Mouse (Mus musculus): ENCODE results near the gene Atp5d. TPM values are rescaled to one million over a fixed set of nuclear protein-coding genes. Genes with fewer than 3 reads are reported as not detected.

Atp5d gene
- polyA plus RNA-seq, 1 experiment from 2014 or later: 536 TPM

GRCm38 (mm10) chr10:80152071-80152872, 13.8 kb downstream of the Atp5d start:
- Histone ChIP-seq H3K9ac (ENCODE audit: low read length) (peak overlapping the region; percentile 97), H3K36me3 (ENCODE audit: control insufficient read depth, insufficient read depth, low read length) (peaks cover 39% of the 10 kb centered on the region), H3K27me3 (ENCODE audit: control insufficient read depth, insufficient read depth, low read length) (no peaks in the 10 kb centered on the region), H3K9me3 (replicated peaks; ENCODE audit: control insufficient read depth, low read length) (no peaks in the 10 kb centered on the region), H3K27ac (ENCODE audit: low read length) (peak overlapping the region; percentile 99), H3K4me2 (ENCODE audit: low read depth, low read length) (peak overlapping the region; percentile 93), H3K4me3 (replicated peaks; ENCODE audit: low read length) (peak overlapping the region; percentile 93), H3K4me1 (ENCODE audit: control insufficient read depth, insufficient read depth, low read length) (peaks cover 58% of the 10 kb centered on the region)
- 2% methylated on average over 15 of the region's 15 CpGs for WGBS
- ATAC-seq (ENCODE audit: insufficient read depth, low FRiP score): no peak

GRCm38 (mm10) chr10:80152873-80153260, 14.4 kb downstream of the Atp5d start:
- peaks cover 57% of the 10 kb centered on the region for H3K4me1 ChIP-seq (ENCODE audit: control insufficient read depth, insufficient read depth, low read length)
- ATAC-seq (ENCODE audit: insufficient read depth, low FRiP score): no peak
- 13% methylated on average over 3 of the region's 3 CpGs for WGBS
- peaks cover 39% of the 10 kb centered on the region for H3K36me3 ChIP-seq (ENCODE audit: control insufficient read depth, insufficient read depth, low read length)
- no peaks in the 10 kb centered on the region for H3K9me3 ChIP-seq (replicated peaks; ENCODE audit: control insufficient read depth, low read length)
- H3K4me2 ChIP-seq (ENCODE audit: low read depth, low read length): peak overlapping the region; percentile 93
- H3K9ac ChIP-seq (ENCODE audit: low read length): peak overlapping the region; percentile 97
- peak overlapping the region; percentile 93 for H3K4me3 ChIP-seq (replicated peaks; ENCODE audit: low read length)
- H3K27ac ChIP-seq (ENCODE audit: low read length): peak overlapping the region; percentile 99
- H3K27me3 ChIP-seq (ENCODE audit: control insufficient read depth, insufficient read depth, low read length): no peaks in the 10 kb centered on the region

- H3K4me2 ChIP-seq (ENCODE audit: low read depth, low read length): peak overlapping the region; percentile 93
- no peak for ATAC-seq (ENCODE audit: insufficient read depth, low FRiP score)
- peaks cover 63% of the 10 kb centered on the region for H3K4me1 ChIP-seq (ENCODE audit: control insufficient read depth, insufficient read depth, low read length)
- peak overlapping the region; percentile 93; the same call in 1 of the 2 replicates for H3K4me3 ChIP-seq (replicated peaks; ENCODE audit: low read length)
- WGBS: 75% methylated on average over 19 of the region's 19 CpGs
- H3K27ac ChIP-seq (ENCODE audit: low read length): peak overlapping the region; percentile 99
- peak overlapping the region; percentile 97 for H3K9ac ChIP-seq (ENCODE audit: low read length)
- no peaks in the 10 kb centered on the region for H3K27me3 ChIP-seq (ENCODE audit: control insufficient read depth, insufficient read depth, low read length)
- H3K36me3 ChIP-seq (ENCODE audit: control insufficient read depth, insufficient read depth, low read length): peaks cover 39% of the 10 kb centered on the region
- no peaks in the 10 kb centered on the region for H3K9me3 ChIP-seq (replicated peaks; ENCODE audit: control insufficient read depth, low read length)
Observed at GRCm38 (mm10) chr10:80153713-80154112, 15.3 kb downstream of the Atp5d start.

GRCm38 (mm10) chr10:80154384-80154783, 16.0 kb downstream of the Atp5d start:
- Histone ChIP-seq H3K36me3 (ENCODE audit: control insufficient read depth, insufficient read depth, low read length) (peaks cover 39% of the 10 kb centered on the region), H3K4me2 (ENCODE audit: low read depth, low read length) (no peak overlapping the region), H3K9me3 (replicated peaks; ENCODE audit: control insufficient read depth, low read length) (no peaks in the 10 kb centered on the region), H3K27ac (ENCODE audit: low read length) (no peak overlapping the region), H3K27me3 (ENCODE audit: control insufficient read depth, insufficient read depth, low read length) (no peaks in the 10 kb centered on the region), H3K4me3 (replicated peaks; ENCODE audit: low read length) (no peak overlapping the region), H3K4me1 (ENCODE audit: control insufficient read depth, insufficient read depth, low read length) (peaks cover 70% of the 10 kb centered on the region), H3K9ac (ENCODE audit: low read length) (peak overlapping the region; percentile 32; the same call in 1 of the 2 replicates)
- no peak for ATAC-seq (ENCODE audit: insufficient read depth, low FRiP score)
- WGBS: 80% methylated on average over 7 of the region's 7 CpGs

- no peak overlapping the region for H3K4me3 ChIP-seq (replicated peaks; ENCODE audit: low read length)
- no peaks in the 10 kb centered on the region for H3K27me3 ChIP-seq (ENCODE audit: control insufficient read depth, insufficient read depth, low read length)
- no peaks in the 10 kb centered on the region for H3K9me3 ChIP-seq (replicated peaks; ENCODE audit: control insufficient read depth, low read length)
- 61% methylated on average over 1 of the region's 1 CpGs for WGBS
- 0 out of 2 replicates have a peak overlapping the region, but pooled peaks have one; percentile 23 for H3K9ac ChIP-seq (ENCODE audit: low read length)
- H3K27ac ChIP-seq (ENCODE audit: low read length): peak overlapping the region; percentile 76
- no peak overlapping the region for H3K4me2 ChIP-seq (ENCODE audit: low read depth, low read length)
- no peak for ATAC-seq (ENCODE audit: insufficient read depth, low FRiP score)
- peaks cover 75% of the 10 kb centered on the region for H3K4me1 ChIP-seq (ENCODE audit: control insufficient read depth, insufficient read depth, low read length)
- H3K36me3 ChIP-seq (ENCODE audit: control insufficient read depth, insufficient read depth, low read length): peaks cover 39% of the 10 kb centered on the region
Observed at GRCm38 (mm10) chr10:80155277-80155676, 16.8 kb downstream of the Atp5d start.

- no peak for ATAC-seq (ENCODE audit: insufficient read depth, low FRiP score)
- no peaks in the 10 kb centered on the region for H3K27me3 ChIP-seq (ENCODE audit: control insufficient read depth, insufficient read depth, low read length)
- H3K4me1 ChIP-seq (ENCODE audit: control insufficient read depth, insufficient read depth, low read length): peaks cover 84% of the 10 kb centered on the region
- H3K4me3 ChIP-seq (replicated peaks; ENCODE audit: low read length): no peak overlapping the region
- H3K9ac ChIP-seq (ENCODE audit: low read length): no peak overlapping the region
- WGBS: 75% methylated on average over 29 of the region's 29 CpGs
- peak overlapping the region; percentile 76 for H3K27ac ChIP-seq (ENCODE audit: low read length)
- no peaks in the 10 kb centered on the region for H3K9me3 ChIP-seq (replicated peaks; ENCODE audit: control insufficient read depth, low read length)
- no peak overlapping the region for H3K4me2 ChIP-seq (ENCODE audit: low read depth, low read length)
- H3K36me3 ChIP-seq (ENCODE audit: control insufficient read depth, insufficient read depth, low read length): peaks cover 39% of the 10 kb centered on the region
Observed at GRCm38 (mm10) chr10:80156002-80156751, 17.7 kb downstream of the Atp5d start.

- peaks cover 86% of the 10 kb centered on the region for H3K4me1 ChIP-seq (ENCODE audit: control insufficient read depth, insufficient read depth, low read length)
- WGBS: 53% methylated on average over 7 of the region's 7 CpGs
- H3K36me3 ChIP-seq (ENCODE audit: control insufficient read depth, insufficient read depth, low read length): peaks cover 39% of the 10 kb centered on the region
- H3K4me3 ChIP-seq (replicated peaks; ENCODE audit: low read length): no peak overlapping the region
- H3K4me2 ChIP-seq (ENCODE audit: low read depth, low read length): no peak overlapping the region
- ATAC-seq (ENCODE audit: insufficient read depth, low FRiP score): no peak
- H3K27ac ChIP-seq (ENCODE audit: low read length): peak overlapping the region; percentile 76
- peak overlapping the region; percentile 35; the same call in 1 of the 2 replicates for H3K9ac ChIP-seq (ENCODE audit: low read length)
- no peaks in the 10 kb centered on the region for H3K9me3 ChIP-seq (replicated peaks; ENCODE audit: control insufficient read depth, low read length)
- H3K27me3 ChIP-seq (ENCODE audit: control insufficient read depth, insufficient read depth, low read length): no peaks in the 10 kb centered on the region
Observed at GRCm38 (mm10) chr10:80156752-80157053, 18.3 kb downstream of the Atp5d start.

GRCm38 (mm10) chr10:80157141-80157929, 18.9 kb downstream of the Atp5d start:
- Histone ChIP-seq H3K4me2 (ENCODE audit: low read depth, low read length) (no peak overlapping the region), H3K9ac (ENCODE audit: low read length) (peak overlapping the region; percentile 35; the same call in 1 of the 2 replicates), H3K36me3 (ENCODE audit: control insufficient read depth, insufficient read depth, low read length) (peaks cover 38% of the 10 kb centered on the region), H3K4me3 (replicated peaks; ENCODE audit: low read length) (no peak overlapping the region), H3K27me3 (ENCODE audit: control insufficient read depth, insufficient read depth, low read length) (no peaks in the 10 kb centered on the region), H3K27ac (ENCODE audit: low read length) (peak overlapping the region; percentile 76), H3K9me3 (replicated peaks; ENCODE audit: control insufficient read depth, low read length) (no peaks in the 10 kb centered on the region), H3K4me1 (ENCODE audit: control insufficient read depth, insufficient read depth, low read length) (peaks cover 86% of the 10 kb centered on the region)
- WGBS: 63% methylated on average over 15 of the region's 15 CpGs
- no peak for ATAC-seq (ENCODE audit: insufficient read depth, low FRiP score)

Measured in stomach, embryonic 16.5 days (tissue).